Mouse (Mus musculus): ENCODE results near the gene Scn10a.

DNA sequence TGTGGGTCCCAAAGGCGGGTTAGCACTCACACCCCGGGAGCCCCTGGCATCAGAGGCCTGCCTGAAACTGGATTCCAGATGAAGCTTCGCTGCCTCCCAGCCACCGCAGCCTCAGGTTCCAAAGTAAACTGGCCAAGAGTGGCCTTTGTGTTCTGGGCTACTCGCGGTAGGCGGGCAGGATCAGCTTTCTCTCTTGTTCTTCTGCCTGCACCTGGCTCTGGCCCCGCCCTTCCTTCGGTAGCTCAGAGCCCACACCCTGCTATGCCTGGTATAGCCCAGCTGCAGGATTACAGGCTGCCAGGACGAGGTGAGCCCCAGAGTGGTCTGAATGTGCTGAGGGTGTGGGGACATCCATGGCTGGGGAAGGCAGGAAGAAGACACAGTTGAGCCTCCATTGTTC is 152.9 kb downstream of the Scn10a start:
- TF ChIP-seq CTCF (IDR thresholded peaks at IDR 0.05; ENCODE audit: low read depth) (no peak), EP300 (optimal IDR thresholded peaks at IDR 0.05) (no peak)

All from stomach, postnatal 0 days (tissue).